Mouse (Mus musculus): ENCODE data around the gene Smarcc1.

Gene Smarcc1

GRCm38 (mm10) chr9:110230395-110231071 lies 113.0 kb downstream of the Smarcc1 start:
- DNase-seq (ENCODE audit: low read depth, low spot score) = no peak

DNA sequence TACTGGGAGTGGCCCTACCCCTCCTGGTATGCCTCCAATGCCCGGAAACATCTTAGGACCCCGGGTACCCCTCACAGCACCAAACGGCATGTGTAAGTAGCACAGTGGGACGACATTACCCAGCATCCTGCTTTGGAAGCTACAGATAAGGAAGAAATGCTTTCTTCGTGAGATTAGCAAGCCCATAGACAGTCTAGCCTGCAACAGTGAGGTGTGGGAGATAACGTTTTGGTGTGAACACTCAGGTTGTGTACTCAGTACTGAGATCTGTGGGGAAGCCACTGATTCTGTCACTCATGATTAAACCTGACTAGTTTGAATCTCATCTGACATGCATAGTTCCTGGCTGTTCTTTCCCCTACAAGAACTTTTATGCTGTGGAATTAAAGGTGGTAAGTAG lies 117.5 kb downstream of the Smarcc1 start:
- no peak for DNase-seq (ENCODE audit: low read depth, low spot score)

- no peak for DNase-seq (ENCODE audit: low read depth, low spot score)
Observed at GRCm38 (mm10) chr9:110243221-110243833, 125.8 kb downstream of the Smarcc1 start, which contains the start of gene Cspg5. Gene Cspg5 (plus strand): TSS chr9:110243783.

DNA sequence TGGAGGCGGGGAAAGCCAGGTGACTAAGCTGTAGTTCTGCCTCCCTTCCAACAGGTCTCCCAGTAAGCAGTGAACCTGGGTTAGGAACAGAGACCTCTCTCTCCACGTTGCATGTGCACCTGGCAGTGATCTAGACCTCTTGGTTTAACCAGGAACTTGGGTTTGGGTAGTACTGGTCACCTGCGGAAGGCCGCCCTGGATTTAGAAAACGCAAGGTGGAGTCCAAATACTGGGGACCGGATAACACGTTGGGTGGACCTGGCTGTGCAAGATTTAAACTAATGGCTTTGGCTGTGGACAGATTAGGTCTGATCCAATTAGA lies 127.0 kb downstream of the Smarcc1 start:
- DNase-seq (ENCODE audit: low read depth, low spot score) = no peak

DNA sequence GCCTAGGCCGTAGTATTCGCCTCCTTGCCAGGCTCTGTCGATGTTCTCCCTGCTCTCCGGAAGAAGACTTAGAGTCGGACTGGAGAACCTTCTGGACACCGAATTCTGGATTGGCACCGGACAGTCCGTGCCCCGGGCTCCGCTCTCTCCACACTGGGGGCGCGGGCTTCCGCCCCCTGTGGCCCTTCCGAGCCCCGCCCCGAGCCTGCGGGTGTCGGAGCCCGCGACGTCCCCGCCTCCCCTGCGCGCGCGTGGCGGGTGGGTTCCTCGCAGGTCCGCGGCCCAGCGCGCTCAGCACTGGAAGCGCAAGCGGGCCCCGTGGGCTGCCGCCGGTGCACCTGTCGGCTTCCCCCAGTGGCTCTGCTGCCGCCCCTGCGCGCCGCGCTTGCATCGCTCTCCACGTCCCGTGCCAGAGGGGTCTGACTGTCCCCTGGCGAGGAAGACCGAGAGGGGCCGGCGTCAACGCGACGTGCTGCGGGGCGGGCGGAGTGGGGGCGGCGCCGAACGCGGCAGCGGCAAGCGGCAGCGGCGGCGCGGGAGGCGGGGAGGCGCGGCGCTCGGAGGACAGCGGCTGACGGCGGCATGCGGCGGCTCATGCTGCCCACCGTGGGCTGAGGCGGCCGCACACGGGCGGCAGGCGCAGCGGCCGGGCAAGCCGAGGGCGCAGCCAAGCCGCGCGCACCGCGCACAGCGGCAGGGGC lies 127.5 kb downstream of the Smarcc1 start:
- no peak for DNase-seq (ENCODE audit: low read depth, low spot score)

GRCm38 (mm10) chr9:110245590-110246320 lies 128.2 kb downstream of the Smarcc1 start:
- DNase-seq (ENCODE audit: low read depth, low spot score) = no peak

DNA sequence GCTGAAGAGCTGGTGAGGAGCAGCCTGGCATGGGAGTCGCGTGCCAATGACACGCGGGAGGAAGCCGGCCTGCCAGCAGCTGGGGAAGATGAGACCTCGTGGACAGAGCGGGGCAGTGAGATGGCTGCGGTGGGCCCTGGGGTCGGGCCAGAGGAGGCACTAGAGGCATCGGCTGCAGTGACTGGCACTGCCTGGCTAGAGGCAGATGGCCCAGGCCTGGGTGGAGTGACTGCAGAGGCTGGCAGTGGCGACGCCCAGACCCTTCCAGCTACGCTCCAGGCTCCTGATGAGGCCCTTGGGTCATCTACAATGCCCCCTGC lies 128.8 kb downstream of the Smarcc1 start:
- no peak for DNase-seq (ENCODE audit: low read depth, low spot score)

DNA sequence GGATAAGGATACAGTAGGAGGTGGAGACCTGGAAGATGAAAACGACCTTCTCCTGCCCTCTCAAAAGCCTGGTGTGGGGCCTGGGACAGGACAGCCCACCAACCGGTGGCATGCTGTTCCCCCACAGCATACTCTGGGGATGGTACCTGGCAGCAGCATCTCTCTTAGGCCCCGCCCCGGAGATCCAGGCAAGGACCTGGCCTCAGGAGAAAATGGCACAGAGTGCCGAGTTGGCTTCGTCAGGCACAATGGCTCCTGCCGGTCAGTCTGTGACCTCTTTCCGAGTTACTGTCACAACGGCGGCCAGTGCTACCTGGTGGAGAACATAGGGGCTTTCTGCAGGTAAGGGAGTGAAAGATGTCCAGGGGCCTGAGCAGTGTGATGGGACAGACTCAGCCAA lies 129.5 kb downstream of the Smarcc1 start:
- no peak for DNase-seq (ENCODE audit: low read depth, low spot score)

DNA sequence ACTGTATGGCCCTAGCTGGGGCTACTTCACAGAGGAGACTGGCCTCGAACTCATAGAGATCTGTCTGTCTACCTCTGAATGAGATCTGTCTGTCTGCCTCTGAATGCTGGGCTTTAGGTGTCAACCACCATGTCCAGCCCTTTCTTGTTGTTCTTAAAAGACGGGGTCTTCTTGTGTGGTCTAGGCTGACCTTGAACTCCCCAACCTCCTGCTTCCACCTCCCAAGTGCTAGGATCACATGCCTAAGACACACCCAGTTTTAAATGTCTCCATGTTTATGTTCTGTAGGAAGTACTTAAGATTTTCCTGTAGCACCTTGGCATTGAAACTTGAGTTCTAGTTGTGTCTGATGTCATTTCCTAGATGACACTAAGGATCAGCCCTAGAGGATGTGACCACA lies 131.4 kb downstream of the Smarcc1 start:
- DNase-seq (ENCODE audit: low read depth, low spot score) = no peak

DNA sequence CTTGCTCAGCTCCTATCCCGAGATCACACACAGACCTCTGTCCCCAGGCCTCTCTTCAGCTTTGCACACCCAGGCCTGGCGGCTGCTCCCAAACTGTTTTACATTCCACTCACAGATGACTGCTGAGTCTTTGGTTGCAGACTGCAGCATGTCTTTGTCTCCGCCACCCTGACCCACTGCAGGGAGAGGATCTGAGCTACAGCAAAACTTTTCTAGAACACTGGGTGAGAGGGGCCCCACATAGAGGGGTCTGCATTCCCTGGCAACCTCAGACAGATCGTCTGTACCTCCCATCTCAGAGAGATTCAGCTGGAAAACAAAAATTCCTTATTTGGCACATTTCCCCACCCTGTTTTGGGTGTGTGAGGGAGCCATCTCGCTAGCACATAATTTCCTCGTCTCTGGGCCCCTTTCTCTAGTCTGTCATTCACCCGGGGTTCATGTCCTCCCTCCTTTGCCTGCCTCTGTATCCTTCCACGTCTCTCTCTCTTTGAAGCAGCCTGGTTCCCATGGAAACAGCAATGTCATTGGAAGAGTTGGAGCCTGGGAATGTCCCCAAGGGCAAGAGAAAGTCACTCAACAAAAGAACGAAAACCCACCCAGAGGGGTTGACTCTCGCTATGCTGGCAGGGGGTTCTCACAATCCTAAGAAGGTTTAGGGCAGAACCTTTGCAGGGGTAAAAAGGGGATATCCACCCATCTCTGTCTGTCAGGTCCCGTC lies 132.5 kb downstream of the Smarcc1 start:
- no peak for DNase-seq (ENCODE audit: low read depth, low spot score)

GRCm38 (mm10) chr9:110250776-110251175 lies 133.3 kb downstream of the Smarcc1 start:
- DNase-seq (ENCODE audit: low read depth, low spot score) = no peak

DNA sequence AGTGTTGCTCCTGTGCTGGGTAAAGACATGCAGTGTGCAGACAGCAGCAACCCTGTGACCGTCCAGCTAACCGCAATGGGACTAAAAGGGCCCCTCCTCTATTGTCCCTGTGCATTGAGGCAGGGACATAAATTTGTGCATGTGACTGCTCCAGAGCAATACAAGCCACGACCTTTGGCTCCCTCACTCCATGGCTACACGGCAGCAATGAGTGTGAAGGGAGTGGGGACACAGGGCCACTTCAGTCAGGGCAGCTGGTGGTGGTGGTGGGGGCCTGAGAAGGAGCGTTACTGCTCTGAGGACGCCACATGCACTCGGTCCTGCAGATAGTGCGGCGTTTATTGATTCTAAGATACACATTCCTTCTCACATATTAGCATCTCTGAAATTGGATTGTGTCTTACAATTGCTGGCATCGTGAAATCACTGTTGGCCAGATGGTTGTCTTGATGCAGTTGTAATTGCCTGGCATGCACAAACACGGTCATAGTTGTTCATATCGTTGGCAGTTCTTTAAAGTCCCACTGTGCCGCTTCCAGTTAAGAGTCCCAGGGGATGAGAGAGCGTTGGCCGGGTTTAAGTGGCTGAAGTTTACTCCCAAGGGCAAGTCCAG lies 138.0 kb downstream of the Smarcc1 start:
- DNase-seq (ENCODE audit: low read depth, low spot score) = no peak

- no peak for DNase-seq (ENCODE audit: low read depth, low spot score)
Observed at GRCm38 (mm10) chr9:110258646-110259045, 141.1 kb downstream of the Smarcc1 start.

DNA sequence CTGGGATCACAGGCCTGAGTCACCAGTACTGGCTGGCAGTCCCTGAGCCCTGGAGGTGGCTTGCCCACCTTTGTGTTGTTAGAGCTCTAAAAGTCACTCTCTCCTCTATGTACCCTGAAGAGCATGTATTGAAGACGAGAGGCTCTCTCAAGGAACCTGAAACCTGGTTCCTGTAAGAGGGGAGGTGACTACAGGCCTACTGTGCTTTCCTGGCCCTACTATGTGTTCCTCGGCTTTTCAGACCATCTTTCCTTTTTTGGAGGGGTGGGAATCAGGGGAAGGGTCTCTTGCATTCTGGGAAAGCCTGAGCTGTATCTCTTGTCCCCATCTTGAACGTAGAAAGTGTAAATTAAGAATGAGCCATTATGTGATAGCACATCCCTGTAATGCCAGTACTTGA lies 141.6 kb downstream of the Smarcc1 start:
- no peak for DNase-seq (ENCODE audit: low read depth, low spot score)

- DNase-seq (ENCODE audit: low read depth, low spot score) = no peak
Observed at GRCm38 (mm10) chr9:110263181-110263580, 145.7 kb downstream of the Smarcc1 start.

DNA sequence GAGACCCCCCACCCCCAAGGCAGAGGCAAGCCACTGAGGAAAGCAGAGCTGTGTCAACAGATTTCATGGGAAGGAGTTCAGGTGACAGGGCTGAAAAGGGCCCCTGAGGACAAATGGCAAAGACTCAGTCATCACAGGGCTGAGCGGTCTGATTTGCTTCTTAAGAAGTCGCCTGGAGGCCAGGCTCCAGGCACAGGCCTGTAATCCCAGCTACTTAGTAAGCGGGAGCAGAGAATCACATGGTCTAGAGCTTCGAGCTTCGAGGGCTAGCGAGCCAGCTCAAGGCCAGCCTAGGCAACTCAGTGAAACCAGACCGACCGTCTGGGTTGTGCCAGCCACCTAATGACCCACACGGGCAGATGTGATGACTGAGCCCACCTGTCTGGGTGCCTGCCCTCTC lies 147.5 kb downstream of the Smarcc1 start:
- no peak for DNase-seq (ENCODE audit: low read depth, low spot score)

GRCm38 (mm10) chr9:110268416-110268815 lies 150.9 kb downstream of the Smarcc1 start:
- no peak for DNase-seq (ENCODE audit: low read depth, low spot score)

DNA sequence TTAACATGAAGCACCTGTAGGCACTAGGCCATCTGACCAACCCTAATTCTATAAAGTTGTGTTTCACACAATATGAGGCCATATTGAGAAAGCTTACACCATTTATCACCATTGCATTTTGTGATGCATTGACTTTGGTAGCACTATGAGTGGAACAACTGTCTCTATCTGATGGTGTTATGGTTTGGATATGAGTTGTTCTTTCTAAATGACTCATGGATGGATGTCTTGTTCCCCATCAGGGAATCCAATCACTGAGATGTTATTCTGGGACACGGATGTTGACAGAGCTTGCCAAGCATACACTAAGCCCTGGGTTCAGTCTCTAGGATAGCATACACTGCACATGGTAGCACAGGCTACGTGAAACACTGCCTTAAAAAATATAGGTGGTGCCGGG lies 154.8 kb downstream of the Smarcc1 start:
- no peak for DNase-seq (ENCODE audit: low read depth, low spot score)

- DNase-seq (ENCODE audit: low read depth, low spot score) = no peak
Observed at GRCm38 (mm10) chr9:110273507-110273906, 156.0 kb downstream of the Smarcc1 start.

GRCm38 (mm10) chr9:110275882-110276281 lies 158.4 kb downstream of the Smarcc1 start:
- peak; percentile 6 for DNase-seq (ENCODE audit: low read depth, low spot score)

GRCm38 (mm10) chr9:110277431-110277881 lies 159.9 kb downstream of the Smarcc1 start:
- no peak for DNase-seq (ENCODE audit: low read depth, low spot score)

All from forelimb bud, embryonic 11.5 days (tissue).